Mouse (Mus musculus) kidney, postnatal 4 days (tissue): ENCODE data around the gene Cited4.

Experiments
- DNase-seq, 2 experiments: peaks; one replicate each; pipeline ENCODE4 v3.0.0; 2021; ENCODE audit warnings: mixed read lengths in 2 of 2

The Cited4 gene

GRCm38 (mm10) chr4:120680953-120681352 lies 14.6 kb downstream of the Cited4 start:
- peak; percentile 57 to 61 for DNase-seq

- peak; percentile 70 for DNase-seq
These were observed 15.8 kb downstream of the Cited4 start for GRCm38 (mm10) chr4:120682168-120682567.

- no peak for DNase-seq
These were observed 17.1 kb downstream of the Cited4 start for GRCm38 (mm10) chr4:120683278-120683997.

DNA sequence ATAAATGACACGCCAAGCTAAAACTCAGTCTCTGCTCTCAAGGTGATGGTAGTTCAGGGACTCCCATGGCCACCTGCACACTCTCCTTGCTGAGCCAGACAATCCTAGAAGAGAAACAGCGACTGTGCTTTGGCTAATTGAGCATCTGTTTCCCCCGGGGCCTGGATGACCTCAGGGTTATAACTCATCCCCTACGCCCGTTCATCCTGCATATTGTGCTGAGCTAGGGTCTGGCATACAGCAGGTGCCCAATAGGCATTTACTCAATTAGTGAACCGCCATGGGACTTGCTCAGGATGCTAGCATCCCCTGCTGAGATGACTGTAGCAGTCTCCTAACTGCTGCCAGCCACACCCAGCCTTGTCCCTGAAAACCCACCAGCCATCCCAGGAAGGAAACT lies 20.9 kb downstream of the Cited4 start:
- DNase-seq: no peak

DNA sequence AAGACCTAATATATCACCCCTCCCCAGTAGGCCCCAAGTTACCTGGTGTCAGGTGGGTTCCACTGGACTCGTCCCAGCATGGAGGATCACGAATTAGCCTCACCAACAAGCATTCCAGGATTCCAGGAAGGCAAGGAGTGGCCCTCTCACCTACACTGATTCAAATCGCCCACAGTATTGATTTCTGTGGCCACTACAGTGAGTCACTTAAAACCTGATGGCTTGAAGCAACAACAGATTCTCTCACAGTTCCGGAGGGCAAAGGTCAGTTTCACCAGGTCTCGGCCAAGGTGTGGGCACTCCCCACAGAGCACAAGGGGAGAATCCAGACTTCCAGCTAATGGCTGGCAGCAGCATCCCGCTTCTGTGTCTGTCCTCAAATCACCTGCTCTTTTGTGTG lies 22.9 kb downstream of the Cited4 start:
- DNase-seq: no peak

DNA sequence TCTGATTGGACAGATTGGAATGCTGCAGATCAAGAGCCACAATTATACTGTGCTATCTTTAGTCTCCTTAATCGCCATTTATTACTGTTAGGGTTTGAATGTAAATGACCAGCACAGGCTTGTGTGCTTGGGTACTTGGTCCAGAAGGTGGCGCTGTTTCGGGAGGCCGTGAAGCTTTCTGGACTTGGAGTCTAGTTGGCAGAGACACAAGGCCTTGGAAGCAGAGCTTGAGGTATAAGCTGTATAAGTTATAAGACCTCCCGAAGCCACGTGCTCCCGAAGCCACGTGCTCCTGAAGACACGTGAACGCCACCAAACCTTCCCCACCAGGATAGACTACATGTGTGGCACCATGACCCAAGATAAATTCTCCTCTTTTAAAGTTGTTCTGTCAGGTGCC lies 26.3 kb downstream of the Cited4 start:
- DNase-seq: peak; percentile 69 to 76

GRCm38 (mm10) chr4:120697353-120697752 lies 31.0 kb downstream of the Cited4 start:
- no peak for DNase-seq

- no peak for DNase-seq
These were observed 31.6 kb downstream of the Cited4 start for GRCm38 (mm10) chr4:120697799-120698484.

GRCm38 (mm10) chr4:120701180-120701579 lies 34.8 kb downstream of the Cited4 start:
- DNase-seq: no peak

GRCm38 (mm10) chr4:120702056-120702455 lies 35.7 kb downstream of the Cited4 start:
- DNase-seq: no peak

DNA sequence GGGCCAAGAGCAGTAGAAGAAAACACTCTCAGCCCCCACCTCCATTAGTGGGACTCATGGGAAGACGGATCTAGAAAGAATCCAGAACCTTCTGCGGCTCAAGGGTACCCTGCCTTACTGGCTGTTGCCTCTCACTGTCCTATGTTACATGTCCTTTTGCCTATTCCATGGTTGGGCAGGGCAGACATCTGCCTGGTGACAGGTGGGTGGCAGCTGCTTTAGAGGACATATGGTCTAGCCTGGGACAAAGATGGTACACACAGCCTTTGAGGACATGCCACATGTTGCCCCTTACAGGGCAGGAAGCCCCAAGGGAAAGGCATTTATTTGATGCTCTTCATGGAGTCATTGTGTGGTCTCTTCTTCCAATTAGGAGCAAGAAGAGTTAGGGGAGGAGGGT lies 36.1 kb downstream of the Cited4 start:
- no peak for DNase-seq

DNA sequence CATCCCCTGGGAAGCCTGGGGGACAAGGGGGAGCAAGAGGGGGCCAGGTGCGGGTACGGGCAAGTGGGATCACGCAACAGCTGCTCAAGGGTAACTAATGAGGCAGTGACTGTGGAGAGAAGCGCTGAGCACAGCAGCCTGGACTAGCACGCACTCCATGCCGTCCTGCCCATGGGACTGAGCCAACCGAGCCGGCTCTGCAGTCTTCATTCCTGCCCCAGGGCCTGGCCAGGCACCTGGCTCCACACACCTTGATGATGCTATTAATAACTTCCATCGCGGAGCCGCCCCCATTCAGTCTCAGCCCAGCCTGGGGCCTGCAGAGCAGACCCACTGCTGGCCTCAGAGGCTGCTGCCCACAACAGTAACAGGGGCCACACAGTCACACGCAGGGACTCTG lies 45.9 kb downstream of the Cited4 start:
- DNase-seq: peak; percentile 29 to 51

GRCm38 (mm10) chr4:120713021-120713420 lies 46.6 kb downstream of the Cited4 start:
- no peak for DNase-seq

DNA sequence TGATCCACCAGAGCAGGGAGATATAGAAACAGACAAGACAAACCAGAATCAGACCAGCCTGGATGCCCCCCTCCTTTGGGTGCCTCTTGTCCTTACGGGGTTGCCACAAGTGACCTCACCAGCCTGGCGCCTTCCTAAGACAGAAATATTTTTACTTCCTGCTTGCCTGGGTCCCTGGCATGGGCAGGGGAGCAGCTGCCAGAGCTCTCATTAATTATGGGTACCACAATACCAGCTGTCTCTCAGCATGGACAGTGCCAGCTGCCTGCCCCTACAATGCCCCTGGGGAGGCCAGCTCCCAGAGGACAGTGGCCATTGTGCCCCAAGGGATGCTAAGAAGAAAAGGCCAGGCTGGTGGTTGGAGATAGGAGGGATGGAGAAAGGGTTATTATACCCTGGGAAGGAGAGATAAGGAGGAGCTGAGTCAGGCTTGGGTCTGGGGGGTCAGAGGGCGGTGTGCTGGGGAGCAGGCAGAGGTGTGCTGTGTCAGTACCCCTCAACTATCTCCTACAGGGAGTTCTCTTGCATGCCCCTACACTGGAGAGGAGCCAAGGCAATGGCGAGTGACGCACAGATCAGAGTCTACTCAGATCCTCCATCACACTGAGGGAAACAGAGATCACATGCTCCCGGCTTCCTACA lies 47.6 kb downstream of the Cited4 start:
- no peak for DNase-seq

DNA sequence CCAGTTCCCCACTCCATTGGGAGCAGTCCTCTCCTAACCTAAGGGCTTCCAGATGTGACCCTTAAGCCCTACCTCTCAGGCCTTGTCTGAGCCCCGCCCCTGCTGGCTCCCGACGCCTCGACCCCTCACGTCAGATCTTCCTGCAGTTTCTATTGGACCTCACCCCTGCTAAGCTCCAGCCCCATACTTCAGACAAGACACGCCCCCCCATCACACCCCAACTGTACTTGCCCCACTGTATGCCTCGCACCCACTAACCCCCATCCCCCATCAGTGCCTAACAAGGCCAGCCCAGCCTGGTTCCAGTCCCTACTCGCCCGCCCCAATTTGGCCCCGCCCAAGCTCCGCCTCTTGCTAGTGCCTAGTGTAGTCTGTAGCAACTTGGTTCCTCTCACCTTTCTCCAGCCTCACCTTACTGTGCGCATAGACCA lies 49.8 kb downstream of the Cited4 start:
- DNase-seq: peak; percentile 75 to 79

GRCm38 (mm10) chr4:120716765-120717164 lies 50.4 kb downstream of the Cited4 start:
- DNase-seq: no peak
